In the genomic region with DNA sequence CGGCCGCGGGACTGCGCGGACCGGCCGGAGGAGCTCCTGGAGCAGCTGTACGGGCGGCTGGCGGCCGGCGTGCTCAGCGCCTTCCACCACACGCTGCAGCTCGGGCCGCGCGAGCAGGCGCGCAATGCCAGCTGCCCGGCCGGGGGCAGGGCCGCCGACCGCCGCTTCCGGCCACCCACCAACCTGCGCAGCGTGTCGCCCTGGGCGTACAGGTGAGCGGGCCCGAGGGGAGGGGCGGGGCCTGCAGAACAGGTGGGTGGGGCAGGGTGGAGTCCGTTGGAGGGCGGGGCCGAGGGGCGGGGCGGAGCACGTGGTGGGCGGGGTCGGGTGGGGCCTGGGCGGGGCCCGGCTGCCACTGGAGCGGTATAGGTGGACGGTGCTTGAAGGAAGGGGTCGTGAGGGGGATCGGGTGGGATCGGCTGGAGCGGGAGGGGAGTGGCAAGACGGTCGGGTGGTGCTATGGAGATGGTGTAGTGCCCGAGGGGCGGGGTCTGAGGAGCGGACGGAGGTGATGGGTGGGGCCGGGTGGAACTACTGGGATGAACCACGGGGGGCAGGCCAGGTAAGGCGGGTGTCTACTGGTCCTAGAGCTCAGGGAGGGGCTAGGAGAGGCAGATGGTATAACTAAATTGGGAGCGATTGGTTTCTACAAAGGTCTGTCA, we compare ENCODE assay signal across 8 mouse cellular contexts. TPM values are rescaled to one million over a fixed set of nuclear protein-coding genes. Genes with fewer than 3 reads are reported as not detected.
DNase-seq lines count a peak whose midpoint lies in the region; ATAC-seq and TF ChIP-seq lines count a peak whose summit lies in the region.

No protein-coding gene starts in this region.

- WGBS in intestine, embryonic 14.5 days, result 2% methylated on average over 58 of the region's 60 CpGs

- no peaks in the 10 kb centered on the region for H3K9me3 ChIP-seq in intestine, embryonic 14.5 days (ENCODE audit: control insufficient read depth, low read length)

- peaks cover 9% of the 10 kb centered on the region; the same call in 1 of the 2 replicates for H3K4me1 ChIP-seq in intestine, embryonic 14.5 days (replicated peaks; ENCODE audit: control insufficient read depth, insufficient read depth, low read length)

- intact Hi-C loops in gastrocnemius, adult 2 months (cut with DNase I), result no loop called here
- intact Hi-C loops in left cerebral cortex, postnatal 25 days (cut with DNase I), result loop anchor here (5.0 kb wide), 1 partner anchor 48 kb away; no protein-coding TSS in a partner anchor

- TF ChIP-seq CTCF in gastrocnemius, adult 2 months (IDR thresholded peaks at IDR 0.05), result peak; percentile 22; the same call in 1 of the 2 replicates

- no peaks in the 10 kb centered on the region for H3K36me3 ChIP-seq in intestine, embryonic 14.5 days (ENCODE audit: control insufficient read depth, insufficient read depth, low read length)

- H3K27ac ChIP-seq in gastrocnemius, adult 2 months, result peak overlapping the region; percentile 24; the same call in 1 of the 2 replicates
- peak overlapping the region; percentile 79 for H3K27ac ChIP-seq in intestine, embryonic 14.5 days (ENCODE audit: low read depth)

- DNase-seq in ZHBTc4 (ENCODE audit: low read depth, low spot score), result peak; percentile 73
- DNase-seq in cerebellum, postnatal 25 days, result peak; percentile 91 to 94
- DNase-seq in gastrocnemius, adult 2 months, result peak; percentile 71
- peak; percentile 90 for DNase-seq in intestine, embryonic 14.5 days (ENCODE audit: low spot score)
- DNase-seq in left cerebral cortex, postnatal 25 days (ENCODE audit: low spot score in 2 of 2), result peak; percentile 71 to 89
- DNase-seq in right cerebral cortex, postnatal 14 days, result peak; percentile 75
- DNase-seq in urinary bladder, postnatal 4 days (ENCODE audit: low spot score in 2 of 2), result peak; percentile 70 to 75

- H3K4me3 ChIP-seq in gastrocnemius, adult 2 months, result peak overlapping the region; percentile 73
- peak overlapping the region; percentile 51 for H3K4me3 ChIP-seq in intestine, embryonic 14.5 days (ENCODE audit: low read depth, low read length)

- H3K4me2 ChIP-seq in intestine, embryonic 14.5 days (ENCODE audit: low read length), result peak overlapping the region; percentile 89

- peaks cover 14% of the 10 kb centered on the region; the same call in 1 of the 2 replicates for H3K27me3 ChIP-seq in intestine, embryonic 14.5 days (replicated peaks; ENCODE audit: control insufficient read depth, insufficient read depth, low read length)

- H3K9ac ChIP-seq in intestine, embryonic 14.5 days (ENCODE audit: low read length), result peak overlapping the region; percentile 68

- ATAC-seq in intestine, embryonic 14.5 days (replicated peaks; ENCODE audit: low FRiP score, low TSS enrichment, low read depth), result peak; percentile 92
- peak; percentile 53 for ATAC-seq in megakaryocyte progenitor cell, adult 5-6 weeks (replicated peaks; ENCODE audit: poor library complexity)

RNA-seq across cellular contexts. Expression of gene Il17d, which starts 0.9 kb away (rescaled TPM):
- 1 to 10 TPM in 1 of 2 experiments, under 1 TPM in 1; 0.64 to 1.4 TPM for total RNA-seq in gastrocnemius, adult 2 months (2021)
- polyA plus RNA-seq in intestine, embryonic 14.5 days (2014; fragmentation: Nextera tagmentation; extraction: Ambion mirVana), result 4.7 and 5.4 TPM in 2 replicates
- 10 to 100 TPM; 15.2 to 15.8 TPM for total RNA-seq in left cerebral cortex, postnatal 25 days (2021)
- total RNA-seq in megakaryocyte progenitor cell, adult 5-6 weeks (2015), result not detected in 2 replicates
- total RNA-seq in megakaryocyte progenitor cell, adult 5-6 weeks (2017), result 0.17 TPM in 1 of 2 replicates, not detected in the other

RNA-seq across cellular contexts. Expression of gene Eef1akmt1, which starts 45.9 kb away (rescaled TPM):
- 10 to 100 TPM; 36.1 to 37.1 TPM for total RNA-seq in gastrocnemius, adult 2 months (2021)
- polyA plus RNA-seq in intestine, embryonic 14.5 days (2014; fragmentation: Nextera tagmentation; extraction: Ambion mirVana), result 106 and 111 TPM in 2 replicates
- total RNA-seq in left cerebral cortex, postnatal 25 days (2021), result 10 to 100 TPM; 35.8 to 36.3 TPM
- 43.6 and 49.5 TPM in 2 replicates for total RNA-seq in megakaryocyte progenitor cell, adult 5-6 weeks (2015)
- 14.0 and 24.2 TPM in 2 replicates for total RNA-seq in megakaryocyte progenitor cell, adult 5-6 weeks (2017)

Comparison
In these comparisons a context has a peak if more than half of its experiments do, and no peak if none do; other contexts are left out.
1. Peak in every context shown above with its lines: DNase-seq, ATAC-seq, H3K4me3 ChIP-seq and H3K27ac ChIP-seq.
2. RNA of gene Il17d, which starts 0.9 kb away (total RNA-seq): 15.2 to 15.8 TPM in left cerebral cortex, postnatal 25 days; 0.64 to 1.4 TPM in gastrocnemius, adult 2 months and 0.17 TPM in megakaryocyte progenitor cell, adult 5-6 weeks; every median in the first group is over 4 times any median in the second.